Mouse (Mus musculus): ENCODE measurements around the gene Glrx2.

GRCm38 (mm10) chr1:143701736-143702135 lies 14.4 kb upstream of the Glrx2 start:
- TF ChIP-seq CTCF (IDR thresholded peaks at IDR 0.05; ENCODE audit: insufficient read depth, low read depth, low read length) = no peak
- no peak for TF ChIP-seq POLR2A (IDR thresholded peaks at IDR 0.05; ENCODE audit: insufficient read depth, low read depth, low read length)
